Mouse (Mus musculus) limb, embryonic 14.5 days (tissue): ENCODE results near the gene Calhm1. TPM values are rescaled to one million over a fixed set of nuclear protein-coding genes. Genes with fewer than 3 reads are reported as not detected.

Source experiments
- ATAC-seq: fragments of 200-750 bp; cut with Nextera tagmentation; 2 replicates; pipeline ENCODE4 v1.8.0; 2017; ENCODE audit warnings: low read depth, moderate number of reproducible peaks, moderate TSS enrichment; ENCODE audit not compliant: low FRiP score
- DNase-seq: peaks from one replicate; pipeline ENCODE4 v3.0.0-alpha.2; 2015; ENCODE audit warnings: low spot score
- H3K27ac ChIP-seq: fragments of 300-500 bp; sonication (generic); replicated peaks from 2 replicates; pipeline ENCODE4 v1.5.1; 2014; ENCODE audit warnings: low read depth, mild to moderate bottlenecking, low read length, moderate library complexity, mixed read lengths
- H3K27me3 ChIP-seq: fragments of 300-500 bp; sonication (generic); 2 replicates; pipeline ENCODE4 v1.6.1; 2014; ENCODE audit warnings: low read length, mixed read lengths; ENCODE audit not compliant: control insufficient read depth, insufficient read depth
- H3K36me3 ChIP-seq: fragments of 300-500 bp; sonication (generic); 2 replicates; pipeline ENCODE4 v1.6.1; 2014; ENCODE audit warnings: mild to moderate bottlenecking, low read length, moderate library complexity, mixed read lengths; ENCODE audit not compliant: control insufficient read depth, insufficient read depth
- H3K4me1 ChIP-seq: fragments of 300-500 bp; sonication (generic); 2 replicates; pipeline ENCODE4 v1.6.1; 2014; ENCODE audit warnings: antibody characterized with exemption, low read length, mixed read lengths; ENCODE audit not compliant: control insufficient read depth, insufficient read depth
- H3K4me2 ChIP-seq: fragments of 300-500 bp; sonication (generic); replicated peaks from 2 replicates; pipeline ENCODE4 v1.6.1; 2014; ENCODE audit warnings: low read depth, mild to moderate bottlenecking, low read length, moderate library complexity; ENCODE audit not compliant: severe bottlenecking
- H3K4me3 ChIP-seq: fragments of 300-500 bp; sonication (generic); replicated peaks from 2 replicates; pipeline ENCODE4 v1.5.1; 2014; ENCODE audit warnings: low read length
- H3K9ac ChIP-seq: fragments of 300-500 bp; sonication (generic); 2 replicates; pipeline ENCODE4 v1.6.1; 2014; ENCODE audit warnings: mild to moderate bottlenecking, low read depth, low read length, moderate library complexity; ENCODE audit not compliant: severe bottlenecking
- H3K9me3 ChIP-seq: fragments of 300-500 bp; sonication (generic); 2 replicates; pipeline ENCODE4 v1.6.1; 2016; ENCODE audit warnings: low read length; ENCODE audit not compliant: control insufficient read depth
- POLR2A ChIP-seq: fragments of 200-500 bp; IDR thresholded peaks from 2 replicates; pipeline ENCODE4 v1.8.0; 2012; ENCODE audit warnings: inconsistent platforms, mild to moderate bottlenecking, moderate library complexity, borderline replicate concordance; ENCODE audit not compliant: insufficient read depth, insufficient read length; ENCODE audit errors: extremely low read depth
- WGBS: fragments of 180-500 bp; shearing (Covaris S2); extraction: QIAGEN DNeasy Blood & Tissue Kit; methylation state at CpG from one replicate; pipeline ENCODE4 v1.1.7; 2014; 5-methylcytosine and 5-hydroxymethylcytosine counted together
- polyA plus RNA-seq, 2 experiments: library from polyadenylated mRNA; depleted of rRNA in 1 of 2; stranded (reverse) in 1 of 2; unstranded in 1 of 2; fragments of >200 nt; fragmentation: Nextera tagmentation in 1 of 2; extraction: Ambion mirVana in 1 of 2; gene quantifications; 2 replicates each; pipeline versions ENCODE4 v1.2.1 to v1.2.3; 2012 to 2014

The Calhm1 gene
- polyA plus RNA-seq, 2 experiments = not detected

- Histone ChIP-seq H3K9ac (no peak overlapping the region), H3K27me3 (no peaks in the 10 kb centered on the region), H3K4me2 (0 out of 2 replicates have a peak overlapping the region, but pooled peaks have one; percentile 30), H3K4me3 (no peak overlapping the region), H3K9me3 (no peaks in the 10 kb centered on the region), H3K4me1 (no peaks in the 10 kb centered on the region), H3K36me3 (no peaks in the 10 kb centered on the region), H3K27ac (no peak overlapping the region)
- ATAC-seq (no peak), DNase-seq (no peak)
- no peak for TF ChIP-seq POLR2A
- WGBS = 60% methylated on average over 7 of the region's 7 CpGs
Measured at GRCm38 (mm10) chr19:47167617-47168214, 23.7 kb upstream of the Calhm1 start.

GRCm38 (mm10) chr19:47166758-47167157 is 22.7 kb upstream of the Calhm1 start:
- H3K4me2 ChIP-seq = no peak overlapping the region
- H3K9ac ChIP-seq = no peak overlapping the region
- TF ChIP-seq POLR2A = no peak
- no peaks in the 10 kb centered on the region for H3K27me3 ChIP-seq
- no peaks in the 10 kb centered on the region for H3K4me1 ChIP-seq
- no peaks in the 10 kb centered on the region for H3K9me3 ChIP-seq
- H3K27ac ChIP-seq = no peak overlapping the region
- ATAC-seq (no peak), DNase-seq (no peak)
- 54% methylated on average over 3 of the region's 3 CpGs for WGBS
- no peak overlapping the region for H3K4me3 ChIP-seq
- H3K36me3 ChIP-seq = no peaks in the 10 kb centered on the region

GRCm38 (mm10) chr19:47163176-47163744 is 19.2 kb upstream of the Calhm1 start:
- no peak for TF ChIP-seq POLR2A
- DNase-seq (peak; percentile 54), ATAC-seq (peak; percentile 77)
- WGBS = 85% methylated on average over 6 of the region's 6 CpGs
- Histone ChIP-seq H3K27ac (no peak overlapping the region), H3K4me3 (no peak overlapping the region), H3K27me3 (no peaks in the 10 kb centered on the region), H3K9me3 (no peaks in the 10 kb centered on the region), H3K36me3 (no peaks in the 10 kb centered on the region), H3K4me2 (no peak overlapping the region), H3K9ac (no peak overlapping the region), H3K4me1 (no peaks in the 10 kb centered on the region)

GRCm38 (mm10) chr19:47161669-47162068 is 17.6 kb upstream of the Calhm1 start:
- H3K4me2 ChIP-seq = no peak overlapping the region
- no peak for DNase-seq
- no peaks in the 10 kb centered on the region for H3K36me3 ChIP-seq
- no peak overlapping the region for H3K4me3 ChIP-seq
- 51% methylated on average over 4 of the region's 4 CpGs for WGBS
- ATAC-seq = no peak
- H3K27ac ChIP-seq = no peak overlapping the region
- H3K4me1 ChIP-seq = no peaks in the 10 kb centered on the region
- TF ChIP-seq POLR2A = no peak
- H3K9me3 ChIP-seq = no peaks in the 10 kb centered on the region
- no peaks in the 10 kb centered on the region for H3K27me3 ChIP-seq
- H3K9ac ChIP-seq = no peak overlapping the region

- Histone ChIP-seq H3K4me2 (no peak within 1 kb of the TSS), H3K4me1 (no peaks in the 10 kb centered on the region), H3K9ac (no peak within 1 kb of the TSS), H3K27me3 (no peaks in the 10 kb centered on the region), H3K9me3 (no peaks in the 10 kb centered on the region), H3K36me3 (no peaks in the 10 kb centered on the region), H3K27ac (no peak within 1 kb of the TSS), H3K4me3 (no peak within 1 kb of the TSS)
- no peak for TF ChIP-seq POLR2A
- DNase-seq = no peak
- no peak for ATAC-seq
- 81% methylated on average over 11 of the region's 11 CpGs for WGBS
Measured at GRCm38 (mm10) chr19:47157664-47158063, 13.6 kb upstream of the Calhm1 start, which contains the start of gene Calhm3. TSS of gene Calhm3 (minus strand) at chr19:47157764.
